Mouse (Mus musculus) left cerebral cortex, postnatal 10 days (tissue): ENCODE data around the gene Elf5. TPM values are rescaled to one million over a fixed set of nuclear protein-coding genes. Genes with fewer than 3 reads are reported as not detected.

Source experiments
- DNase-seq, 2 experiments: peaks; one replicate each; pipeline ENCODE4 v3.0.0; 2021 to 2022; ENCODE audit warnings: low spot score in 2 of 2, mixed read lengths in 1 of 2; ENCODE audit errors: extremely low spot score in 1 of 2
- intact Hi-C: fragments of 180-260 bp; cut with DNase I; formaldehyde crosslinking; loops from one replicate; pipeline ENCODE4 v1.15.1; 2025
- total RNA-seq, 2 experiments: library from RNA; stranded (reverse); gene quantifications; 2 replicates each; pipeline ENCODE4 v1.2.3; 2021

The Elf5 gene
- 1 to 10 TPM in 1 of 2 experiments, under 1 TPM in 1; 0.79 to 1.1 TPM for total RNA-seq

- intact Hi-C loops, result no loop called here
- no peak for DNase-seq
These were observed at the start of gene Elf5 for GRCm38 (mm10) chr2:103411348-103411747. Gene Elf5, plus strand, starts transcription at chr2:103411688.

- intact Hi-C loops, result no loop called here
- DNase-seq, result no peak
These were observed 38.9 kb upstream of the Elf5 start for GRCm38 (mm10) chr2:103372541-103372940.

- intact Hi-C loops, result no loop called here
- DNase-seq, result peak in 1 of 2 experiments; percentile 34
These were observed 31.9 kb upstream of the Elf5 start for GRCm38 (mm10) chr2:103379502-103380160.

GRCm38 (mm10) chr2:103382174-103382573, 29.3 kb upstream of the Elf5 start:
- intact Hi-C loops, result no loop called here
- no peak for DNase-seq

GRCm38 (mm10) chr2:103387881-103388280, 23.6 kb upstream of the Elf5 start:
- intact Hi-C loops, result no loop called here
- DNase-seq, result no peak

- DNase-seq, result no peak
These were observed 23.2 kb upstream of the Elf5 start for GRCm38 (mm10) chr2:103388311-103388710.

GRCm38 (mm10) chr2:103390086-103390988, 21.2 kb upstream of the Elf5 start:
- intact Hi-C loops, result no loop called here
- peak; percentile 43 to 59 for DNase-seq

More at GRCm38 (mm10) chr2:103388311-103388710, 23.2 kb upstream of the Elf5 start:
- intact Hi-C loops, result no loop called here

- DNase-seq, result no peak
- intact Hi-C loops, result no loop called here
These were observed 19.9 kb upstream of the Elf5 start for GRCm38 (mm10) chr2:103391626-103392025.

GRCm38 (mm10) chr2:103398110-103398509, 13.4 kb upstream of the Elf5 start:
- DNase-seq, result no peak
- intact Hi-C loops, result no loop called here

GRCm38 (mm10) chr2:103400691-103401090, 10.8 kb upstream of the Elf5 start:
- intact Hi-C loops, result no loop called here

GRCm38 (mm10) chr2:103406239-103406638, 5.2 kb upstream of the Elf5 start:
- intact Hi-C loops, result no loop called here
- no peak for DNase-seq

More at GRCm38 (mm10) chr2:103400691-103401090, 10.8 kb upstream of the Elf5 start:
- no peak for DNase-seq

- DNase-seq, result no peak
These were observed 328 bp downstream of the Elf5 start for GRCm38 (mm10) chr2:103411816-103412215.

GRCm38 (mm10) chr2:103413381-103413780, 1.9 kb downstream of the Elf5 start:
- no peak for DNase-seq
- intact Hi-C loops, result no loop called here

More at GRCm38 (mm10) chr2:103411816-103412215, 328 bp downstream of the Elf5 start:
- intact Hi-C loops, result no loop called here

- no peak for DNase-seq
- intact Hi-C loops, result no loop called here
These were observed 4.3 kb downstream of the Elf5 start for GRCm38 (mm10) chr2:103415774-103416173.

GRCm38 (mm10) chr2:103420650-103421507, 9.4 kb downstream of the Elf5 start:
- intact Hi-C loops, result loop anchor here (5.0 kb wide), 1 partner anchor 334 kb away; no protein-coding TSS in a partner anchor
- no peak for DNase-seq

- no peak for DNase-seq
- intact Hi-C loops, result loop anchor here (5.0 kb wide), 1 partner anchor 337 kb away; no protein-coding TSS in a partner anchor
These were observed 12.4 kb downstream of the Elf5 start for GRCm38 (mm10) chr2:103423884-103424283.

GRCm38 (mm10) chr2:103424349-103425026, 13.0 kb downstream of the Elf5 start:
- intact Hi-C loops, result loop anchor here (5.0 kb wide), 1 partner anchor 337 kb away; no protein-coding TSS in a partner anchor

GRCm38 (mm10) chr2:103425456-103426063, 14.1 kb downstream of the Elf5 start:
- intact Hi-C loops, result no loop called here
- no peak for DNase-seq

More at GRCm38 (mm10) chr2:103424349-103425026, 13.0 kb downstream of the Elf5 start:
- peak; percentile 59 to 66 for DNase-seq
